Mouse (Mus musculus): ENCODE results near the gene Gm10563.
"Not testable (repeated sequence)": the region's sequence is repeated elsewhere in the genome, so short reads cannot be mapped to it uniquely, and the experiment has no call there.

Gene Gm10563

GRCm38 (mm10) chr4:155645308-155645707 lies at the start of gene Gm10563:
Gene Gm10563 (minus strand): TSS chr4:155645408.
- in situ Hi-C loops (cut with MboI; ENCODE audit: low sequenced_read_pairs), result not testable (repeated sequence)

- in situ Hi-C loops (cut with MboI; ENCODE audit: low sequenced_read_pairs), result no loop called here
These were observed 49.5 kb upstream of the Gm10563 start for GRCm38 (mm10) chr4:155694482-155695401.

- in situ Hi-C loops (cut with MboI; ENCODE audit: low sequenced_read_pairs), result no loop called here
These were observed 48.9 kb upstream of the Gm10563 start, which contains the start of gene Fndc10 for GRCm38 (mm10) chr4:155694111-155694481. Gene Fndc10 (plus strand): TSS chr4:155694342.

- in situ Hi-C loops (cut with MboI; ENCODE audit: low sequenced_read_pairs), result no loop called here
These were observed 47.2 kb upstream of the Gm10563 start for GRCm38 (mm10) chr4:155692421-155692820.

- in situ Hi-C loops (cut with MboI; ENCODE audit: low sequenced_read_pairs), result no loop called here
These were observed 45.6 kb upstream of the Gm10563 start for GRCm38 (mm10) chr4:155690571-155691375.

- in situ Hi-C loops (cut with MboI; ENCODE audit: low sequenced_read_pairs), result not testable (repeated sequence)
These were observed 42.6 kb upstream of the Gm10563 start for GRCm38 (mm10) chr4:155687764-155688163.

- in situ Hi-C loops (cut with MboI; ENCODE audit: low sequenced_read_pairs), result not testable (repeated sequence)
These were observed 38.6 kb upstream of the Gm10563 start for GRCm38 (mm10) chr4:155683670-155684277.

- in situ Hi-C loops (cut with MboI; ENCODE audit: low sequenced_read_pairs), result no loop called here
These were observed 30.8 kb upstream of the Gm10563 start for GRCm38 (mm10) chr4:155675991-155676390.

GRCm38 (mm10) chr4:155672082-155672481 lies 26.9 kb upstream of the Gm10563 start:
- in situ Hi-C loops (cut with MboI; ENCODE audit: low sequenced_read_pairs), result no loop called here

- in situ Hi-C loops (cut with MboI; ENCODE audit: low sequenced_read_pairs), result not testable (repeated sequence)
These were observed 25.0 kb upstream of the Gm10563 start for GRCm38 (mm10) chr4:155670236-155670635.

- in situ Hi-C loops (cut with MboI; ENCODE audit: low sequenced_read_pairs), result no loop called here
These were observed 24.4 kb upstream of the Gm10563 start for GRCm38 (mm10) chr4:155669598-155670075.

GRCm38 (mm10) chr4:155668689-155669597 lies 23.7 kb upstream of the Gm10563 start, which contains the start of gene Mib2:
Gene Mib2 (minus strand): TSS chr4:155669198.
- in situ Hi-C loops (cut with MboI; ENCODE audit: low sequenced_read_pairs), result no loop called here

- in situ Hi-C loops (cut with MboI; ENCODE audit: low sequenced_read_pairs), result no loop called here
These were observed 21.7 kb upstream of the Gm10563 start for GRCm38 (mm10) chr4:155666903-155667302.

GRCm38 (mm10) chr4:155660641-155661040 lies 15.4 kb upstream of the Gm10563 start:
- in situ Hi-C loops (cut with MboI; ENCODE audit: low sequenced_read_pairs), result no loop called here

- in situ Hi-C loops (cut with MboI; ENCODE audit: low sequenced_read_pairs), result no loop called here
These were observed 13.8 kb upstream of the Gm10563 start for GRCm38 (mm10) chr4:155658961-155659360.

- in situ Hi-C loops (cut with MboI; ENCODE audit: low sequenced_read_pairs), result no loop called here
These were observed 11.1 kb upstream of the Gm10563 start for GRCm38 (mm10) chr4:155656214-155656751.

GRCm38 (mm10) chr4:155654456-155655298 lies 9.5 kb upstream of the Gm10563 start:
- in situ Hi-C loops (cut with MboI; ENCODE audit: low sequenced_read_pairs), result no loop called here

- in situ Hi-C loops (cut with MboI; ENCODE audit: low sequenced_read_pairs), result no loop called here
These were observed 8.9 kb upstream of the Gm10563 start for GRCm38 (mm10) chr4:155654183-155654455.
